ENCODE assay signal across 10 mouse cellular contexts in the genomic region with DNA sequence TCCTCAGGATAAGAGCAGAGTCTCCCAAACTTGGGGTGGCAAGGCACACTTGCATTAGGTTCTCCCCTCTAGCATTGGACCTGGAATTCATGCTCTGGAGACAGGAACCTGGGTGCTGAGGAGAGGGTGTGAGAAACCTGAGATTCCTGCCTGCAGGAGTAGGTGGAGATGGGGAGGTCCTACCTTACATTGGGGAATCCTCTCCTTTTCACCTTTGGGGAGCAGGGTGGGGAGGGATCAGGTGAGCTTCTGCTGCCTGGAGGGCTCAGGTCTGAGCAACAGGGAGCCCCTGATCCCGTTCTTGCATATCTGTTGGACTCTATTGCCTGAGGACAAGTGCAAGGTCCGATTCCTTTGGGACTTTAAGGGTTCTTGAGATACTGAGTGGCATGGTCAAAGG. TPM values are rescaled to one million over a fixed set of nuclear protein-coding genes. Genes with fewer than 3 reads are reported as not detected.
DNase-seq lines count a peak whose midpoint lies in the region; ATAC-seq and TF ChIP-seq lines count a peak whose summit lies in the region.
"Had no signal": no experiment of that assay in that cellular context is flagged by ENCODE, and none has a peak within 500 bp of the region (broad histone marks: within the 10 kb centered on the region; RNA-seq: fewer than 3 reads in every experiment).

No protein-coding gene starts in this region.

- DNase-seq in cerebellum, adult 9-10 months = peak; percentile 71
- DNase-seq in cerebellum, adult 18-20 months = no peak
- no peak for DNase-seq in forebrain, postnatal 0 days
- no peak for DNase-seq in left cerebral cortex, adult 11 months (ENCODE audit: low spot score)
- DNase-seq in embryo, embryonic 11 days = no peak
- DNase-seq in frontal cortex, postnatal 25 days (ENCODE audit: low spot score in 2 of 2) = no peak
- DNase-seq: kidney, postnatal 25 days; thymus, postnatal 25 days had no signal

- H3K27ac ChIP-seq in forebrain, postnatal 0 days (ENCODE audit: low read depth, low read length) = peak overlapping the region; percentile 83
- H3K27ac ChIP-seq in liver, embryonic 15.5 days (replicated peaks) = peak overlapping the region; percentile 87; the same call in 1 of the 2 replicates

- H3K4me3 ChIP-seq in C2C12 (ENCODE audit: insufficient read depth, poor library complexity, severe bottlenecking) = no peak overlapping the region
- H3K4me3 ChIP-seq in forebrain, postnatal 0 days (ENCODE audit: low read depth, low read length) = no peak overlapping the region
- peak overlapping the region; percentile 67 for H3K4me3 ChIP-seq in liver, embryonic 15.5 days (replicated peaks)

- H3K27me3 ChIP-seq in C2C12 (ENCODE audit: control insufficient read depth, insufficient read depth, insufficient read length) = no peaks in the 10 kb centered on the region
- no peaks in the 10 kb centered on the region for H3K27me3 ChIP-seq in forebrain, postnatal 0 days (ENCODE audit: insufficient read depth, low read length)
- no peaks in the 10 kb centered on the region for H3K27me3 ChIP-seq in liver, embryonic 15.5 days

- H3K4me1 ChIP-seq in forebrain, postnatal 0 days (ENCODE audit: insufficient read depth) = 0 out of 2 replicates have a peak, but pooled peaks cover 6% of the 10 kb centered on the region
- H3K4me1 ChIP-seq in liver, embryonic 15.5 days (replicated peaks) = peaks cover 39% of the 10 kb centered on the region

- 80% methylated on average over 2 of the region's 2 CpGs for WGBS in forebrain, postnatal 0 days
- 71% methylated on average over 2 of the region's 2 CpGs for WGBS in liver, embryonic 15.5 days (ENCODE audit: insufficient replicate concordance)

- H3K79me3 ChIP-seq in C2C12 (ENCODE audit: low read depth) = peaks cover 25% of the 10 kb centered on the region

- H3K36me3 ChIP-seq in C2C12 (ENCODE audit: control insufficient read depth, insufficient read depth) = peaks cover 18% of the 10 kb centered on the region
- peaks cover 18% of the 10 kb centered on the region for H3K36me3 ChIP-seq in forebrain, postnatal 0 days (ENCODE audit: insufficient read depth)
- H3K36me3 ChIP-seq in liver, embryonic 15.5 days (replicated peaks) = peaks cover 20% of the 10 kb centered on the region

- no peak for TF ChIP-seq CTCF in C2C12 (IDR thresholded peaks at IDR 0.05; ENCODE audit: control insufficient read depth, insufficient read depth, insufficient read length)
- TF ChIP-seq CTCF in forebrain, postnatal 0 days (IDR thresholded peaks at IDR 0.05; ENCODE audit: low read depth) = no peak

- ATAC-seq in forebrain, postnatal 0 days = no peak
- ATAC-seq in liver, embryonic 15.5 days (ENCODE audit: insufficient read depth) = no peak

- peak overlapping the region; percentile 43 for H3K4me2 ChIP-seq in forebrain, postnatal 0 days (ENCODE audit: low read depth)
- H3K4me2 ChIP-seq in liver, embryonic 15.5 days = peak overlapping the region; percentile 88

- peak overlapping the region; percentile 31; the same call in 1 of the 2 replicates for H3K9ac ChIP-seq in forebrain, postnatal 0 days
- H3K9ac ChIP-seq in liver, embryonic 15.5 days = no peak overlapping the region

- peak overlapping the region; percentile 52 for H3ac ChIP-seq in C2C12 (ENCODE audit: control insufficient read depth, insufficient read length, low read depth)

- H3K79me2 ChIP-seq in C2C12 (ENCODE audit: control insufficient read depth, insufficient read depth) = peaks cover 33% of the 10 kb centered on the region

- H3K9me3 ChIP-seq in forebrain, postnatal 0 days (ENCODE audit: low read length) = no peaks in the 10 kb centered on the region; the same call in 1 of the 2 replicates
- H3K9me3 ChIP-seq in liver, embryonic 15.5 days (replicated peaks) = no peaks in the 10 kb centered on the region

TF ChIP-seq in C2C12, 6 proteins besides CTCF, POLR2A, EP300 and RAD21:
- TF ChIP-seq MYOD1 (IDR thresholded peaks at IDR 0.05; ENCODE audit: control insufficient read depth, insufficient read length, low read depth) = no peak
- TF ChIP-seq MYOG (IDR thresholded peaks at IDR 0.05; ENCODE audit: control insufficient read depth, extremely low read depth, insufficient read length) = no peak
- TF ChIP-seq CEBPB (IDR thresholded peaks at IDR 0.05; ENCODE audit: low read depth) = no peak
- no peak for TF ChIP-seq USF1 (IDR thresholded peaks at IDR 0.05; ENCODE audit: low read depth)
- no peak for TF ChIP-seq FOSL1 (IDR thresholded peaks at IDR 0.05; ENCODE audit: insufficient read depth, low read length, poor library complexity, severe bottlenecking)
- TF ChIP-seq MAX (IDR thresholded peaks at IDR 0.05) = no peak

RNA-seq across cellular contexts. Expression of gene Tomm40, which starts 1.6 kb away (rescaled TPM):
- polyA plus RNA-seq in C2C12 (2012; fragmentation: generic; extraction: Trizol) = 218 TPM
- 98.9 and 113 TPM in 2 replicates for total RNA-seq in forebrain, postnatal 0 days (2014; rRNA removed)
- polyA plus RNA-seq in forebrain, postnatal 0 days (2015; fragmentation: Nextera tagmentation; extraction: Ambion mirVana) = 146 and 147 TPM in 2 replicates
- 87.2 and 91.8 TPM in 2 replicates for polyA plus RNA-seq in liver, embryonic 15.5 days (2015; fragmentation: Nextera tagmentation; extraction: Ambion mirVana)

RNA-seq across cellular contexts. Expression of gene Apoe, which starts 17.8 kb away (rescaled TPM):
- polyA plus RNA-seq in C2C12 (2012; fragmentation: generic; extraction: Trizol) = 2.0 TPM
- 1,116 and 1,436 TPM in 2 replicates for total RNA-seq in forebrain, postnatal 0 days (2014; rRNA removed)
- 1,283 and 1,495 TPM in 2 replicates for polyA plus RNA-seq in forebrain, postnatal 0 days (2015; fragmentation: Nextera tagmentation; extraction: Ambion mirVana)
- polyA plus RNA-seq in liver, embryonic 15.5 days (2015; fragmentation: Nextera tagmentation; extraction: Ambion mirVana) = 2,704 and 3,478 TPM in 2 replicates

RNA-seq across cellular contexts. Expression of gene Apoc1, which starts 24.4 kb away (rescaled TPM):
- not detected for polyA plus RNA-seq in C2C12 (2012; fragmentation: generic; extraction: Trizol)
- total RNA-seq in forebrain, postnatal 0 days (2014; rRNA removed) = 2.1 and 5.3 TPM in 2 replicates
- 3.0 and 5.5 TPM in 2 replicates for polyA plus RNA-seq in forebrain, postnatal 0 days (2015; fragmentation: Nextera tagmentation; extraction: Ambion mirVana)
- polyA plus RNA-seq in liver, embryonic 15.5 days (2015; fragmentation: Nextera tagmentation; extraction: Ambion mirVana) = 609 and 611 TPM in 2 replicates

RNA-seq across cellular contexts. Expression of gene Nectin2, which starts 33.5 kb away (rescaled TPM):
- polyA plus RNA-seq in C2C12 (2012; fragmentation: generic; extraction: Trizol) = 26.7 TPM
- total RNA-seq in forebrain, postnatal 0 days (2014; rRNA removed) = 44.2 and 44.7 TPM in 2 replicates
- 47.2 and 48.7 TPM in 2 replicates for polyA plus RNA-seq in forebrain, postnatal 0 days (2015; fragmentation: Nextera tagmentation; extraction: Ambion mirVana)
- polyA plus RNA-seq in liver, embryonic 15.5 days (2015; fragmentation: Nextera tagmentation; extraction: Ambion mirVana) = 15.2 and 19.5 TPM in 2 replicates

RNA-seq across cellular contexts. Expression of gene Apoc4, which starts 35.5 kb away (rescaled TPM):
- not detected for polyA plus RNA-seq in C2C12 (2012; fragmentation: generic; extraction: Trizol)
- total RNA-seq in forebrain, postnatal 0 days (2014; rRNA removed) = not detected in 2 replicates
- polyA plus RNA-seq in forebrain, postnatal 0 days (2015; fragmentation: Nextera tagmentation; extraction: Ambion mirVana) = not detected in 2 replicates
- polyA plus RNA-seq in liver, embryonic 15.5 days (2015; fragmentation: Nextera tagmentation; extraction: Ambion mirVana) = 273 and 372 TPM in 2 replicates

Comparison
In these comparisons a context has a peak if more than half of its experiments do, and no peak if none do; other contexts are left out.
1. RNA of gene Apoe, which starts 17.8 kb away (polyA plus RNA-seq): 2,704 to 3,478 TPM in liver, embryonic 15.5 days and 1,283 to 1,495 TPM in forebrain, postnatal 0 days; 2.0 TPM in C2C12 (single experiment); every median in the first group is over 100 times any median in the second.
2. RNA of gene Apoc1, which starts 24.4 kb away (polyA plus RNA-seq): 609 to 611 TPM in liver, embryonic 15.5 days; 3.0 to 5.5 TPM in forebrain, postnatal 0 days and not detected in C2C12 (single experiment); every median in the first group is over 10 times any median in the second.